Mouse (Mus musculus) ES-E14 (cell line): ENCODE measurements at regions not wholly inside any gene's neighbourhood (a gene's known extent, or its start where the extent isn't known, plus 50 kb on each side); places are given as distances from the start of the nearest gene placed in this dataset.

Experiments
- DNase-seq: peaks from one replicate; pipeline ENCODE4 v3.0.0-alpha.2; 2013; ENCODE audit warnings: low read depth, low spot score
- H3K27ac ChIP-seq: 2 replicates; pipeline ENCODE4 v1.5.1; 2012; ENCODE audit warnings: low read depth, mild to moderate bottlenecking, low read length, moderate library complexity, mixed read lengths; ENCODE audit not compliant: poor library complexity, insufficient read depth, severe bottlenecking
- H3K36me3 ChIP-seq: 2 replicates; pipeline ENCODE4 v1.6.1; 2012; ENCODE audit warnings: mild to moderate bottlenecking, low read length, moderate library complexity, mixed read lengths; ENCODE audit not compliant: control insufficient read depth, poor library complexity, insufficient read depth, severe bottlenecking
- H3K4me1 ChIP-seq, 2 experiments: fragments of 150-350 bp in 1 of 2; sonication (generic) in 1 of 2; 2 replicates each; pipeline ENCODE4 v1.6.1; 2012; ENCODE audit warnings: low read length in 2 of 2, mild to moderate bottlenecking in 1 of 2, mixed read lengths in 1 of 2; ENCODE audit not compliant: control insufficient read depth in 2 of 2, insufficient read depth in 2 of 2, poor library complexity in 1 of 2
- H3K4me3 ChIP-seq, 2 experiments: fragments of 150-350 bp in 1 of 2; sonication (generic) in 1 of 2; 2 replicates each; pipeline ENCODE4 v1.5.1; 2012; ENCODE audit warnings: low read length in 2 of 2, low read depth in 1 of 2, mild to moderate bottlenecking in 1 of 2, mixed read lengths in 1 of 2; ENCODE audit not compliant: insufficient read depth in 1 of 2, poor library complexity in 1 of 2, severe bottlenecking in 1 of 2
- H3K9ac ChIP-seq: 2 replicates; pipeline ENCODE4 v1.6.1; 2012; ENCODE audit warnings: low read depth, mild to moderate bottlenecking, low read length, mixed read lengths; ENCODE audit not compliant: poor library complexity, insufficient read depth, severe bottlenecking
- H3K9me3 ChIP-seq: fragments of 150-350 bp; sonication (generic); 2 replicates; pipeline ENCODE4 v1.6.1; 2012; ENCODE audit warnings: low read depth, mild to moderate bottlenecking, low read length; ENCODE audit not compliant: control insufficient read depth, insufficient read depth
- CHD2 ChIP-seq: IDR thresholded peaks from 2 replicates; pipeline ENCODE4 v1.6.1; 2014; ENCODE audit warnings: mild to moderate bottlenecking, low read depth, low read length, inconsistent platforms
- HCFC1 ChIP-seq: IDR thresholded peaks from 2 replicates; pipeline ENCODE4 v1.6.1; 2012; ENCODE audit warnings: low read length, inconsistent platforms, borderline replicate concordance; ENCODE audit not compliant: insufficient read depth
- MAFK ChIP-seq: IDR thresholded peaks from 2 replicates; pipeline ENCODE4 v1.6.1; 2014; ENCODE audit warnings: mild to moderate bottlenecking, low read depth, low read length, inconsistent platforms; ENCODE audit not compliant: insufficient read depth
- ZC3H11A ChIP-seq: IDR thresholded peaks from 2 replicates; pipeline ENCODE4 v1.6.1; 2012; ENCODE audit warnings: low read depth, mild to moderate bottlenecking, inconsistent platforms, low read length, borderline replicate concordance
- ZNF384 ChIP-seq: IDR thresholded peaks from 2 replicates; pipeline ENCODE4 v1.6.1; 2012; ENCODE audit warnings: low read depth, low read length, inconsistent platforms
- in situ Hi-C, 2 experiments: fragments of 600-800 bp; cut with MboI; formaldehyde crosslinking; loops; one replicate each; pipeline ENCODE4 v1.15.1; 2025; ENCODE audit warnings: low sequenced_read_pairs in 2 of 2, inconsistent platforms in 1 of 2; ENCODE audit not compliant: unreplicated experiment in 2 of 2

GRCm38 (mm10) chr3:27783476-27783875 is 72.4 kb upstream of the Fndc3b start:
- H3K27ac ChIP-seq, result no peak overlapping the region
- no peak overlapping the region for H3K9ac ChIP-seq
- H3K4me1 ChIP-seq, result no peaks in the 10 kb centered on the region
- in situ Hi-C loops, result no loop called here
- no peak for DNase-seq
- H3K36me3 ChIP-seq, result no peaks in the 10 kb centered on the region
- TF ChIP-seq CHD2, result no peak
- no peak for TF ChIP-seq ZC3H11A
- H3K4me3 ChIP-seq, result no peak overlapping the region
- no peaks in the 10 kb centered on the region for H3K9me3 ChIP-seq

DNA sequence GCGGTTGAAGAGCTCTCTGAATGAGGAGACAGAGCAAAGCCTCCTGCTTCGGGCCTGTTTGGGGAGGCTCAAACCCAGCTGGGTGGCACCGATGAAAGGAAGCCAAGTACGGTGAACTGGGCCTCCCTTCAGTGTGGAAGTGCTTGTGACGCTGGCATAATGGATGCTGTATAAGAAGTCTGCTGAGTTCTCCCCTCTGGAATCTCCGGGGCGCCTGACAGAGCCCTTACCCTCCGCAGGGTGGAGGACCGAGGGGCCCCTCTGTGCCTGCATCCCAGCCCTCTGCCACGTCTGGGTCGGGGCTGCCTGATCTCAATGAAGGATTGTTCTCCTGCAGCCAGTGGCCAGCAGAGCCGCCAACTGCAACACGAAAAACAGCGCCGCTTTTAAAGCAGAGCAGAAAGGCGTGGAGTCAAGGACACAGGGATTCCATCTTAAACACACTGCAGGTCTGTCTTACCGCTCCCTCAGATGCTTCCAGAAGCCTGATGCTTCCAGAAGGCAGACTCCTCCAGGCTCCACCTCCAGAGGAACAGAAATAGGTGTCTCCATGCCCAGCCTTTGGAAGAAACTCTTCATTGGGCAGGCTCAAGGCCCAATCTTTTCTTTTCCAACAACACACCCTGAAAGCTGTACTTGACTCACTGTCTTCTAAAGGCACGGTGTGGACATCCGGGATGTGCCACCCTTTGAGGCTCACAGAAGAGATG is 71.1 kb upstream of the Fndc3b start:
- no peak overlapping the region for H3K9ac ChIP-seq
- in situ Hi-C loops, result no loop called here
- H3K4me3 ChIP-seq, result peak overlapping the region; percentile 2 to 6; a peak in 2 of 4 replicates

DNA sequence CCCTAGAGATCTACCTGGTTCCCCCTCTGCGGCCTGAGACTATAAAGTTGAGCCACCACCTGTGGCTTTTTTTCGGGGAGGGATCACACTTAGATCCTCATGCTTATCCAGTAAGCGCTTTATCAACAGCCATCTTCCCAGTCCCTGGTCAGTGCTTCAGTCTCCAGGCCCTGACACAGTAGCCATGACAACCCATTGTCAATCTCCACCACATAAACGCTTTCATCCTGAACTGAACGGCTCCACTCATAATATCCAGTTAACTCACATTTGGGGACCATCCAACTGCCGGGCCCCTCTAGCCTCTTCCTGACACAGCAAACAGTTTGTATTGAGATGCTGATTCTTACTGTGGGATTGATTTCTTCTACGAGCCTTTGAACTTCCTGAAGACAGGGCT is 68.8 kb upstream of the Fndc3b start:
- in situ Hi-C loops, result no loop called here
- Histone ChIP-seq H3K4me3 (no peak overlapping the region), H3K27ac (no peak overlapping the region), H3K4me1 (no peaks in the 10 kb centered on the region), H3K9ac (no peak overlapping the region), H3K36me3 (no peaks in the 10 kb centered on the region), H3K9me3 (no peaks in the 10 kb centered on the region)
- TF ChIP-seq MAFK (no peak), ZNF384 (no peak), HCFC1 (no peak), CHD2 (no peak), ZC3H11A (no peak)
- DNase-seq, result no peak

More for the DNA sequence above, 71.1 kb upstream of the Fndc3b start:
- Histone ChIP-seq H3K9me3 (no peaks in the 10 kb centered on the region), H3K4me1 (no peaks in the 10 kb centered on the region), H3K27ac (no peak overlapping the region), H3K36me3 (no peaks in the 10 kb centered on the region)
- TF ChIP-seq ZC3H11A, result no peak
- TF ChIP-seq CHD2, result no peak
- TF ChIP-seq MAFK, result no peak
- TF ChIP-seq ZNF384, result no peak
- TF ChIP-seq HCFC1, result no peak
- DNase-seq, result no peak

DNA sequence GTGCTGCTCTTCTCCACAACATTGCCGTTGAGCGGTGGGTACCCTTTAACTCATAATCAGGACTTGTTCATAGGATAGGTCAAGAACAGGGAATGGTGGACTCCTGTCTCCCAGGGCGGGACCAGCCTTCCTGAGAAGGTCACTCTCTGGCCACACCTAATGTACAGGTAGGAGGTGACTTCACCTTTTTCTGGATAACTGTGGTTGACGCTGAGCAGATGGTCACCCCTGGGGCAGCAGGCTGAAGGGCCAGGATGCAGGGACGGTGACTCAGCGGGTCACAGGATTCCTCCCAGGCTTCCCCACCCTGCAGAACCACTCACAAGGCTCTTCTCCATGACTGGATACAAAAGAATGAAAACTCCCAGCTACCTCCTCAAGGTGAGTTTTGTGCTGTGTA is 66.6 kb upstream of the Fndc3b start:
- H3K27ac ChIP-seq, result no peak overlapping the region
- no peak overlapping the region for H3K9ac ChIP-seq
- no peak for DNase-seq
- H3K4me1 ChIP-seq, result no peaks in the 10 kb centered on the region
- in situ Hi-C loops, result no loop called here
- TF ChIP-seq ZC3H11A, result no peak
- TF ChIP-seq MAFK, result no peak
- no peak for TF ChIP-seq ZNF384
- TF ChIP-seq HCFC1, result no peak
- no peak for TF ChIP-seq CHD2
- no peaks in the 10 kb centered on the region for H3K9me3 ChIP-seq
- H3K4me3 ChIP-seq, result no peak overlapping the region
- no peaks in the 10 kb centered on the region for H3K36me3 ChIP-seq

- Histone ChIP-seq H3K27ac (no peak overlapping the region), H3K9ac (no peak overlapping the region), H3K4me1 (no peaks in the 10 kb centered on the region), H3K36me3 (no peaks in the 10 kb centered on the region), H3K9me3 (no peaks in the 10 kb centered on the region), H3K4me3 (no peak overlapping the region)
- in situ Hi-C loops, result no loop called here
- TF ChIP-seq CHD2 (no peak), MAFK (no peak), ZC3H11A (no peak), ZNF384 (no peak), HCFC1 (no peak)
- no peak for DNase-seq
Observed at GRCm38 (mm10) chr3:27773176-27773575, 62.1 kb upstream of the Fndc3b start.
